Mouse (Mus musculus) limb, embryonic 11.5 days (tissue): Measurements from ENCODE around the gene Gm17693. TPM values are rescaled to one million over a fixed set of nuclear protein-coding genes. Genes with fewer than 3 reads are reported as not detected.
"Not testable (repeated sequence)": the region's sequence is repeated elsewhere in the genome, so short reads cannot be mapped to it uniquely, and the experiment has no call there.

ENCODE experiments used
- ATAC-seq: fragments of 200-750 bp; cut with Nextera tagmentation; 2 replicates; pipeline ENCODE4 v1.8.0; 2017; ENCODE audit warnings: low read depth; ENCODE audit not compliant: insufficient number of reproducible peaks, low FRiP score, low TSS enrichment
- DNase-seq: peaks from one replicate; pipeline ENCODE4 v3.0.0-alpha.2; 2015; ENCODE audit warnings: low spot score
- H3K27ac ChIP-seq: fragments of 300-500 bp; sonication (generic); replicated peaks from 2 replicates; pipeline ENCODE4 v1.5.1; 2014; ENCODE audit warnings: low read depth, mild to moderate bottlenecking, low read length
- H3K27me3 ChIP-seq: fragments of 300-500 bp; sonication (generic); 2 replicates; pipeline ENCODE4 v1.6.1; 2014; ENCODE audit warnings: mild to moderate bottlenecking, low read length, mixed read lengths; ENCODE audit not compliant: control insufficient read depth, insufficient read depth
- H3K36me3 ChIP-seq: fragments of 300-500 bp; sonication (generic); 2 replicates; pipeline ENCODE4 v1.6.1; 2014; ENCODE audit warnings: mild to moderate bottlenecking, low read length, moderate library complexity, mixed read lengths; ENCODE audit not compliant: control insufficient read depth, insufficient read depth
- H3K4me1 ChIP-seq: fragments of 300-500 bp; sonication (generic); 2 replicates; pipeline ENCODE4 v1.6.1; 2014; ENCODE audit warnings: low read length, mixed read lengths; ENCODE audit not compliant: control insufficient read depth, insufficient read depth
- H3K4me2 ChIP-seq: fragments of 300-500 bp; sonication (generic); 2 replicates; pipeline ENCODE4 v1.6.1; 2014; ENCODE audit warnings: low read depth, mild to moderate bottlenecking, moderate library complexity; ENCODE audit not compliant: severe bottlenecking
- H3K4me3 ChIP-seq: fragments of 300-500 bp; sonication (generic); 2 replicates; pipeline ENCODE4 v1.5.1; 2014; ENCODE audit warnings: low read depth, low read length
- H3K9ac ChIP-seq: fragments of 300-500 bp; sonication (generic); 2 replicates; pipeline ENCODE4 v1.6.1; 2014; ENCODE audit warnings: mild to moderate bottlenecking, low read length
- H3K9me3 ChIP-seq: fragments of 300-500 bp; sonication (generic); 2 replicates; pipeline ENCODE4 v1.6.1; 2016; ENCODE audit warnings: low read length; ENCODE audit not compliant: control insufficient read depth
- whole genome bisulfite sequencing: fragments of 180-500 bp; shearing (Covaris S2); extraction: QIAGEN DNeasy Blood & Tissue Kit; methylation state at CpG from one replicate; pipeline ENCODE4 v1.1.7; 2014; 5-methylcytosine and 5-hydroxymethylcytosine counted together
- polyA plus RNA-seq: library from polyadenylated mRNA; unstranded; fragments of >200 nt; fragmentation: Nextera tagmentation; extraction: Ambion mirVana; gene quantifications from 2 replicates; pipeline ENCODE4 v1.2.1, GENCODE M21; 2014

Gene Gm17693
- polyA plus RNA-seq: not detected in 2 replicates

GRCm38 (mm10) chrX:125705144-125705543, at the start of gene Gm17693:
Gene Gm17693, plus strand, starts transcription at chrX:125705444.
- not testable (repeated sequence) for ATAC-seq, H3K4me3 ChIP-seq, H3K9me3 ChIP-seq, DNase-seq, H3K9ac ChIP-seq, H3K27me3 ChIP-seq, H3K4me2 ChIP-seq, H3K4me1 ChIP-seq, H3K27ac ChIP-seq, H3K36me3 ChIP-seq
- WGBS: no CpG with 5 or more reads among the region's 4 CpGs
